Mouse (Mus musculus) E14TG2a.4 (cell line): ENCODE results near the gene Pex19.

Experiments
- H3K27me3 ChIP-seq: 2 replicates; pipeline ENCODE4 v1.6.1; 2014; ENCODE audit warnings: low read length, control low read depth; ENCODE audit not compliant: insufficient read depth
- H3K36me3 ChIP-seq: 2 replicates; pipeline ENCODE4 v1.6.1; 2014; ENCODE audit warnings: low read length, control low read depth; ENCODE audit not compliant: insufficient read depth
- H3K4me1 ChIP-seq: replicated peaks from 2 replicates; pipeline ENCODE4 v1.6.1; 2014; ENCODE audit warnings: low read depth, low read length, control low read depth
- H3K4me3 ChIP-seq: replicated peaks from 2 replicates; pipeline ENCODE4 v1.5.1; 2014; ENCODE audit warnings: mild to moderate bottlenecking, low read length
- H3K9me3 ChIP-seq: 2 replicates; pipeline ENCODE4 v1.6.1; 2014; ENCODE audit warnings: low read length, control low read depth
- CTCF ChIP-seq: conservative IDR thresholded peaks from 2 replicates; pipeline ENCODE4 v1.5.1; 2014; ENCODE audit warnings: low read length
- NANOG ChIP-seq: IDR thresholded peaks from 2 replicates; pipeline ENCODE4 v1.6.1; 2014; ENCODE audit warnings: borderline replicate concordance, low read length, mixed read lengths
- POU5F1 ChIP-seq: IDR thresholded peaks from 2 replicates; pipeline ENCODE4 v1.6.1; 2014; ENCODE audit warnings: low read length, borderline replicate concordance

Pex19 gene

DNA sequence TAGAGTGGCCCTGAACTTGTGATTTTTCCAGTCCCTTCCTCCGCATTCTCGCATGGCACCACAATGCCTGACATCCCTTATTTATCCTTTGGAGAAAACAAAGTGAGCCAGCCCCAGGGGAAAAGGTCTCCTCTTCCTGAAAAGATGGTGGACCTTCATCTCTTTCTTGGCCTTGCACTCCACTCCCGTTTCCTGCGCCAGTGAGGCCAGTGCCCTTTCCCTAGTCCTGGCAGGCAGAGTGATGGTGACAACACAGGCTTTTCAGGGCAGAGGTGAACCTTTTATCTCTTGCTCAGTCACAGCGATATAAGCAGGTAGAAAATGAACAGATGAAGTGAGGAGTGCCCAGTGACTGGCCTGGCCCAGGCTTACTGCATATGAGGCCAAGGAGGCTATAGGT is 932 bp downstream of the Pex19 start:
- Histone ChIP-seq H3K4me3 (peak overlapping the region; percentile 96), H3K9me3 (no peaks in the 10 kb centered on the region), H3K27me3 (no peaks in the 10 kb centered on the region), H3K36me3 (peaks cover 52% of the 10 kb centered on the region), H3K4me1 (peaks cover 31% of the 10 kb centered on the region)
- no peak for TF ChIP-seq CTCF
- TF ChIP-seq NANOG = no peak
- no peak for TF ChIP-seq POU5F1

DNA sequence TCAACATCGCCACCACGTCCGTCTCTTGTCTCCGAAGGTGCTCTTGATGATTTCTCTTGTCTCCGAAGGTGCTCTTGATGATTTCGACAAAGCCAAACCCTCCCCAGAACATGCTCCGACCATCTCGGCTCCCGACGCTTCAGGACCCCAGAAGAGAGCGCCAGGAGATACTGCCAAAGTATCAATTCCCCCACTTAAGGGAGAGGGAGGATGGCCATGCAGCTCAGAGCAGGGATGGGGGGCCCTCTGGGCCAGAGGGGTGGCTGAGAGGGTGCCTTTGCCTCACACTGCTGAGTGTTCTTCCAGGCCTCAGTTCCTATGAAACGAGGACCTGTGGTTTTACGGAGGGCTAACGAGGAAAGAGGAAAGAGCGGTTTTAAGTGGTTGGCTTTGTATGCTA is 2.0 kb downstream of the Pex19 start:
- H3K4me3 ChIP-seq = peak overlapping the region; percentile 37; the same call in 1 of the 2 replicates
- no peaks in the 10 kb centered on the region for H3K9me3 ChIP-seq
- H3K27me3 ChIP-seq = no peaks in the 10 kb centered on the region
- H3K36me3 ChIP-seq = peaks cover 52% of the 10 kb centered on the region
- TF ChIP-seq NANOG (no peak), POU5F1 (no peak), CTCF (no peak)
- peaks cover 40% of the 10 kb centered on the region for H3K4me1 ChIP-seq

DNA sequence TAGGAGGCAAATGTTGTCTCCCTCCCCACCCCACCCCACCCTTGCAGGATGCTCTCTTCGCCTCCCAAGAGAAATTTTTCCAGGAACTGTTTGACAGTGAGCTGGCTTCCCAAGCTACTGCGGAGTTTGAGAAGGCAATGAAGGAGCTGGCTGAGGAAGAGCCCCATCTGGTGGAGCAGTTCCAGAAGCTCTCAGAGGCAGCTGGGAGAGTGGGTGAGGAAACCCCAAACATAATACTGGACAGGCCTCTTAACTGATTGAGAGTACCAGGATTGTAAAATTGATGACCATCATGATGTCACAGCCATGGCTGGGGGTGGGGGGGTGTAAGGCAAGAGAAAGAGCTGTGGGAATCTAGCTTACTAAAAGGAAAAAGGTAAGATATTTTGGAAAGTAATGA is 2.6 kb downstream of the Pex19 start:
- Histone ChIP-seq H3K4me3 (no peak overlapping the region), H3K9me3 (no peaks in the 10 kb centered on the region), H3K27me3 (no peaks in the 10 kb centered on the region), H3K4me1 (peaks cover 44% of the 10 kb centered on the region), H3K36me3 (peaks cover 57% of the 10 kb centered on the region)
- TF ChIP-seq CTCF (peak; percentile 22), NANOG (no peak)

DNA sequence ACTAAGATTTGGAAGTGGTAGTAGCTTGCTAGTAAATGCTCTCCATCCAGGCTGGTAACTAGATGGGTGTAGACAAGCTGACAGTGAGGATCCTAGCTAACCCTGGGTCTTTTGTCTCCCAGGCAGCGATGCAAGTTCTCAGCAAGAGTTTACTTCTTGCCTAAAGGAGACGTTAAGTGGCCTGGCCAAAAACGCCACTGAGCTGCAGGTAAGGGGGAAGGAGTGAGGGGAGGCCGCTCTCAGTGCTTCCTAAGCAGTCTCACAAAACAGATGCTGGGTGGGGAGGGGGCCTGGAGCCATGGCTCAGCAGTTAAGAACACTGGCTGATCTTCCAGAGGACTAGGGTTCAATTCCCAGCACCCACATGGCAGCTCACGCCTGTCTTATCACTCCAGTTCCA is 3.2 kb downstream of the Pex19 start:
- H3K4me1 ChIP-seq = peaks cover 49% of the 10 kb centered on the region
- no peak for TF ChIP-seq NANOG
- no peak for TF ChIP-seq POU5F1
- TF ChIP-seq CTCF = no peak

DNA sequence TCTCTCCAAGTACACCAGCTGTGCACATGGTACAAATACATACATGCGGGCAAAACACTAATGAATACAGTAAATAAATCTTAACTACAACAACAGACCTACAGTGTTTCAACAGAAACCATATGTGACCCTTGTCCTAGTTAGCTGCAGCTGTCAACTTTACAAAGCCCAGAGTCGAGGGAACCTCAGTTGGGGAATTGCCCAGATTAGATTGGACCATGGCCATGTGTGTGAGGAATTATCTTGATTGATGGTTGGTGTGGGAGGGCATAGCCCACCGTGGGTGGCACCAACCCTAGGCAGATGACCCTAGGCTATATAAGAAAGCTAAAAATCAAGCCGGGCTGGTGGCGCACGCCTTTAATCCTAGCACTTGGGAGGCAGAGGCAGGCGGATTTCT is 5.8 kb downstream of the Pex19 start:
- Histone ChIP-seq H3K4me1 (peaks cover 42% of the 10 kb centered on the region), H3K4me3 (no peak overlapping the region), H3K36me3 (peaks cover 80% of the 10 kb centered on the region), H3K9me3 (no peaks in the 10 kb centered on the region), H3K27me3 (no peaks in the 10 kb centered on the region)
- TF ChIP-seq CTCF (no peak), NANOG (no peak)

More for the DNA sequence above, 3.2 kb downstream of the Pex19 start:
- peaks cover 64% of the 10 kb centered on the region for H3K36me3 ChIP-seq
- no peaks in the 10 kb centered on the region for H3K27me3 ChIP-seq
- no peaks in the 10 kb centered on the region for H3K9me3 ChIP-seq
- H3K4me3 ChIP-seq = no peak overlapping the region

DNA sequence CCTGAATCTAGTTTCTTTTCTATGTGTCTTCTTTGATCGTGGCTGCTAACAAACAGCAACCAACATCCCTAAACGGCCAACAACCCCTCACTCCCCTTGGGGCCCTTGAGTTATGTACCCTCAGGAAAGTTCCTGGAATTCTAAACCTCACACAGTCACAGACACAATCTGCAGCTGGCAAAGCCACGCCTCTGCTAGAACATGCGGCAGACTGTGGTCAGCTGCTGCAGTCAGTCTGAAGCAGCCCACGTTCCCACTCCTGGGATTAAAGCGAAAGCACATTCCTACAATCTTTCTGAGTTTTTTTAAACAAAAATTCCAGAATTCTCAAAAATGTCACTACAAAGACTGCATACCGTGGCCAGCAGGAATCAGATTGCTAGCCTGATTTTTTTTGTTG is 7.0 kb downstream of the Pex19 start:
- TF ChIP-seq NANOG (no peak), CTCF (no peak)
- no peaks in the 10 kb centered on the region for H3K27me3 ChIP-seq

DNA sequence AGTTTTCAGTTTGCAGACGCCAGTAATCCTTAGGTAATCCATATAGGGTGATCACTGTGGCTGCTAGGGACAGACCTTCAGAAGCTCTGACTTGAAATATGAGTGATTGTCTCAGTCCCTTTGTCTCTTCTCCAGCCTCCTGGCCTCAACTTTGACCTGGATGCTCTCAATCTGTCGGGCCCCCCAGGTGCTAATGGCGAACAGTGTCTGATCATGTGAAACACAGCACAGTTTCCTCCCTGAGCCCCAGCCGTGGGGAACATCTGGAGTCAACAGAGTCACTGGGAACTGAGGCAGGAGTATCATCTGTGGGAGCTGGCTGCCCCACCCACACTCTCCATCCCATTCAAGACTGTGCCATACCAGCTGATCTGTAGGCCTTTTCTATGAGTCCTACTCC is 7.5 kb downstream of the Pex19 start:
- TF ChIP-seq NANOG = no peak
- TF ChIP-seq POU5F1 = no peak
- TF ChIP-seq CTCF = no peak
- Histone ChIP-seq H3K9me3 (no peaks in the 10 kb centered on the region), H3K27me3 (no peaks in the 10 kb centered on the region), H3K4me1 (peaks cover 26% of the 10 kb centered on the region), H3K36me3 (peaks cover 75% of the 10 kb centered on the region), H3K4me3 (no peak overlapping the region)

More for the DNA sequence above, 7.0 kb downstream of the Pex19 start:
- Histone ChIP-seq H3K4me1 (peaks cover 31% of the 10 kb centered on the region), H3K36me3 (peaks cover 81% of the 10 kb centered on the region), H3K4me3 (no peak overlapping the region), H3K9me3 (no peaks in the 10 kb centered on the region)

DNA sequence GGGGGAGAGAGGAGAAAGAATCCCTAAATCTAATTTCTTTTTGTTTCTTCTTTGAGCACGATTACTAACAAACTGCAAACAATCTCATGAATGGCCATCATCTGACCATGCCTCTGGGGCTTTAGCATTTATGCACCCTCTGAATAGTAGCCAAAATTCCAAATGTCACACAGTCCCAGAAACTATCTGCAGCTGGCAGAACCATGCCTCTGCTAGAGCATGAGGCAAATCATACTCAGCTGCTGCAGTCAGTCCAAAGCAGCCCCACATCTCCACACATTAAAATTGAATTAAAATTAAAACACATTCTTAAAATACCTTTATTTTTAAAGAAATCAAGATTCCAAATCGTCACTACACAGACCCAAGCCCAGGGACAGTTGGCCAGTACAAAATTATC is 13.6 kb downstream of the Pex19 start:
- Histone ChIP-seq H3K27me3 (no peaks in the 10 kb centered on the region), H3K4me1 (no peaks in the 10 kb centered on the region), H3K9me3 (no peaks in the 10 kb centered on the region), H3K4me3 (no peak overlapping the region), H3K36me3 (peaks cover 17% of the 10 kb centered on the region)
- no peak for TF ChIP-seq POU5F1
- TF ChIP-seq CTCF = no peak
- TF ChIP-seq NANOG = no peak

DNA sequence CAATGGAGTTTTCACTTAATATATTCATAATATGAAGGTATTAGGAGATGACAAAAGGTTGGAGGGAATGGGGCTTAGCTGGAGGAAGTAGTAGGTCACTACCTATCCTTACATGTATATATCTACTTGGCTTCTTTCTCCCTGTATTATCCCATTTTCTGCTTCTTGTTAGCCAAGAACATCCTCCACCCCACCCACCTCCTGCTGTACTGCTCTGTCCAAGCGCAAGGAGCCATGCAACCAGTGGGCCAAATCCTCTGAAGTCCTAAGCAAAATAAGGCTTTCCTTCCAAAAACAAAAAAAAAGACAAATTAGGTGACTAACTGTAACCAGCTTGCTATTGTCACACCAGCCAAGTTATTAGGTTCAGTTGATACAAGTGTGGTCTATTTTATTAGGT is 14.3 kb downstream of the Pex19 start:
- TF ChIP-seq NANOG (no peak), CTCF (no peak), POU5F1 (no peak)

More for the DNA sequence above, 14.3 kb downstream of the Pex19 start:
- H3K4me1 ChIP-seq = peaks cover 1% of the 10 kb centered on the region; the same call in 1 of the 2 replicates
- H3K27me3 ChIP-seq = no peaks in the 10 kb centered on the region
- peaks cover 12% of the 10 kb centered on the region for H3K36me3 ChIP-seq
- no peak overlapping the region for H3K4me3 ChIP-seq
- no peaks in the 10 kb centered on the region for H3K9me3 ChIP-seq
